Mouse (Mus musculus) layer of hippocampus, adult 11-12 months (tissue): ENCODE results near the gene Klk12.

Experiments used
- DNase-seq: peaks from one replicate; pipeline ENCODE4 v3.0.0; 2022; ENCODE audit warnings: low spot score

The Klk12 gene

GRCm38 (mm10) chr7:43768597-43768996, at the start of gene Klk12:
TSS of gene Klk12 (plus strand) at chr7:43768897.
- no peak for DNase-seq

- peak; percentile 44 for DNase-seq
Observed at GRCm38 (mm10) chr7:43747788-43748187, 20.9 kb upstream of the Klk12 start.

GRCm38 (mm10) chr7:43752806-43753205, 15.9 kb upstream of the Klk12 start:
- DNase-seq = no peak

GRCm38 (mm10) chr7:43766484-43766883, 2.2 kb upstream of the Klk12 start:
- DNase-seq = no peak

- DNase-seq = no peak
Observed at GRCm38 (mm10) chr7:43769636-43770035, 939 bp downstream of the Klk12 start.

GRCm38 (mm10) chr7:43770701-43771100, 2.0 kb downstream of the Klk12 start:
- DNase-seq = no peak

GRCm38 (mm10) chr7:43771916-43772315, 3.2 kb downstream of the Klk12 start:
- DNase-seq = no peak

GRCm38 (mm10) chr7:43772901-43773300, 4.2 kb downstream of the Klk12 start:
- no peak for DNase-seq

GRCm38 (mm10) chr7:43774364-43774763, 5.7 kb downstream of the Klk12 start, which contains the start of gene Klk11:
TSS of gene Klk11 (plus strand) at chr7:43774604.
- no peak for DNase-seq

- no peak for DNase-seq
Observed at GRCm38 (mm10) chr7:43774802-43775201, 6.1 kb downstream of the Klk12 start.

GRCm38 (mm10) chr7:43775311-43776057, 6.8 kb downstream of the Klk12 start:
- DNase-seq = no peak

GRCm38 (mm10) chr7:43776506-43776905, 7.8 kb downstream of the Klk12 start:
- DNase-seq = no peak

GRCm38 (mm10) chr7:43777423-43777822, 8.7 kb downstream of the Klk12 start:
- no peak for DNase-seq

GRCm38 (mm10) chr7:43778176-43778970, 9.7 kb downstream of the Klk12 start:
- DNase-seq = no peak

- DNase-seq = no peak
Observed at GRCm38 (mm10) chr7:43780241-43780640, 11.5 kb downstream of the Klk12 start.

GRCm38 (mm10) chr7:43780746-43781145, 12.0 kb downstream of the Klk12 start, which contains the start of gene Klk10:
TSS of gene Klk10 (plus strand) at chr7:43781035.
- DNase-seq = no peak

- no peak for DNase-seq
Observed at GRCm38 (mm10) chr7:43781541-43781940, 12.8 kb downstream of the Klk12 start.

- peak; percentile 72 for DNase-seq
Observed at GRCm38 (mm10) chr7:43782275-43783265, 13.9 kb downstream of the Klk12 start.

GRCm38 (mm10) chr7:43785286-43785685, 16.6 kb downstream of the Klk12 start:
- no peak for DNase-seq

GRCm38 (mm10) chr7:43788096-43788495, 19.4 kb downstream of the Klk12 start:
- DNase-seq = peak; percentile 23

- DNase-seq = no peak
Observed at GRCm38 (mm10) chr7:43789295-43789694, 20.6 kb downstream of the Klk12 start.

GRCm38 (mm10) chr7:43791591-43791990, 22.9 kb downstream of the Klk12 start, which contains the start of gene Klk9:
TSS of gene Klk9 (plus strand) at chr7:43791891.
- no peak for DNase-seq
